Mouse (Mus musculus) right cerebral cortex, postnatal 36 days (tissue): ENCODE measurements around the gene Zfand2a.

Experiments used
- DNase-seq, 2 experiments: peaks; one replicate each; pipeline ENCODE4 v3.0.0; 2022; ENCODE audit warnings: low spot score in 2 of 2, mixed read lengths in 1 of 2

The Zfand2a gene

DNA sequence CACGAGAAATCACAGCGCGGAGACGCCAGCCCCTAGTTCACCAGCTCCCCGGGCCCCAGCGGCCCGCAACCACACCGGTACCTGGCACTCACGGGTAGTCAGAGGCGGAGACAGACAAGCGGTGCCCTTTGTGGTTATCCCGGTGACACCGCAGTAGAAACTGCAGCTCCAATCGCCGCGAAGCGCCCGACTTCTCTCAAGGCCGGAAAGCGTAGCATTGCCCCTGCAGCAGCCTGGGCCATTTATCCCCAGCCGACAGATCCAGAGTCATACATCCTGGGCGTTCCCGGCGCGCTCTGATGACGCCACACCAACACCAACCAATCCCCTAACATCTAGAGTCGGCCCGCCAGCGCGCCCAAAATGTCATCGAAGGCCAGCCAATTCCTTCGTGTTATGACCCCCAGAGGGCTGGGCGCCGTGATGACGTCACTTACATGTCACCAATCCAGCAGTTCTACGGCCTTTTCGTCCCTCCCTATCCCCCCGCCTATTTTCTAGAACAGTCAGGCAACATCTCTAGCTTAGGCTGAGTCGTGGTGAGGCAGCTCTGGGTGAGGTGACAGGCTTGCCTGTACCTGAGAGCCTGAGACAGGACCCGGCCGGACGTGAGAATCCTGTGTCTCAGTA is at the start of gene Zfand2a:
Gene Zfand2a, minus strand, starts transcription at position 365 of the 630 bp plus-strand sequence.
- peak; percentile 100 for DNase-seq

DNA sequence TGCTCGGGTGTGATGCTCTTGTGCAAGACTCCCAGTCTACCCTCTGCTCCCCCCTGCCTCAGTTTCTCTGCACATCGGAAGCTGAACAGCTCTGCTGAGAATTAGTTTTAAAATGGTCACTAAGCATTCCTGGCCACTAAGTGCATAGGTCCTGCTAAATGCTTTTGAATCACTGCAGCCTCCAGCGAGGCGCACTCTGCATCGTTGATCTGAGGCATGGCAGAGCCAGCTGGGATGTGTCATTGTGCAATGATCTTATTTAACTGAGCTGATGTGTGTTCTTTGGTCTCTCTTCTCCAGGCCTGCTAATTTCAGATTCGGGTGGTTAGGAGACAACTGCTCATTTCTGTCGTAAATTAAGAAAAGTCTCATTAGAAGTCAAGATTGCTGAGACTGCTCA is 44.5 kb upstream of the Zfand2a start:
- no peak for DNase-seq

- DNase-seq, result no peak
Measured at GRCm38 (mm10) chr5:139521987-139522386, 37.6 kb upstream of the Zfand2a start.

- DNase-seq, result peak in 1 of 2 experiments; percentile 29
Measured at GRCm38 (mm10) chr5:139520069-139520834, 35.9 kb upstream of the Zfand2a start.

DNA sequence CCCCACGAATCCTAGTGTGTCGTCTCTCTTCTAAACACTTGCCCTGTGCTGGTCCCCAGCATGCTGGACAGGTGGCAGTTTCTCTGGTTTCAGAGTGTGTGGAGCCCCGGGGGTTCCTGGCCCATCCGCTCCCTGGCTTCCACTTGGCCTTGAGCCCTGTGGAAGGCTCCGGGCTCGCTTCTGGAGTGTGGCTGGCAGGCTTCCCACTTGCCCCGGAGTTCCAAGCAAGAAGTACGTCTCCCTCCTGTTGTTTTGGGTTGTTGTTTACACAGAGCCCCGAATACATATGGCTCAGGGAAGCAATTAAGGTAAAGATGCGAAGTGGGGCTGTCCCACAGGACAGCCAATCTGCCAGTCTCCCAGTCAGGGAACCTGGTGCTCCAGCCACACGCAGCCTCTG is 31.9 kb upstream of the Zfand2a start:
- DNase-seq, result no peak

DNA sequence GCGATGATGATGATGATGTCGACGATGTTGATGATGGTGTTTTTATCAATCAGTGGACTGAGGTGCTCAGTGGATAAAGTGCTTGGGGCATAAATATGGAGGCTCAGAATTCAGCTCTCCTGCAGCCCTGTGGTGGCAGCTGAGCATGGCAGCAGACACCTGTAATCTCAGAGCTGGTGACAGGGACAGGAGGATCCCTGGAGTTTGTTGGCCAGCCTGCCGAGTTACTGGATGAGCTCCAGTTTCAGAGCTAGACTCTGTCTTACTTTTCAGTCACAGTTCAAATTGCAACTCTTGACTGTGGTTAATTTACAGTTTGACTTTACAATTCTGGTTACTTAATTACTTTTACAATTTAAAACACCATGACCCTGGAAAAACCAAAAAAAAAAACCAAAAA is 27.9 kb upstream of the Zfand2a start:
- DNase-seq, result no peak

GRCm38 (mm10) chr5:139510682-139511366 is 26.5 kb upstream of the Zfand2a start:
- no peak for DNase-seq

DNA sequence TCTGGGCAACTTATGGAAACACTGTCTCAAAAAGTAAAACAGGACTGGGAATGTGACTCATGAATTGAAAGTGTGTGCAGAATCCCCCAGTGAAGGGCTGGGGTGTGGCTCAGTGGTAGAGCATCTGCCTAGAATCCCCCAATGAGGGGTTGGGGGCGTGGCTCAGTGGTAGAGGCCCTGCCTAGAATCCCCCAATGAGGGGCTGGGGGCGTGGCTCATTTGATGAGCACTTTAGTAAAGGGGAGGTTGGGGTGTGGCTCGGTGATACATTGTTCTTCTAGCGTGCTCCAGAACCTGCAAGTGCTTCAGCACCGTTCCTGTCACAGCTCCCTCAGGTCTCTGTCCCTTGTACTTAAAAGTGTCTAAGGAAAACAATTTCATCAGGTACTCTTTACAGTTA is 21.9 kb upstream of the Zfand2a start:
- DNase-seq, result no peak

DNA sequence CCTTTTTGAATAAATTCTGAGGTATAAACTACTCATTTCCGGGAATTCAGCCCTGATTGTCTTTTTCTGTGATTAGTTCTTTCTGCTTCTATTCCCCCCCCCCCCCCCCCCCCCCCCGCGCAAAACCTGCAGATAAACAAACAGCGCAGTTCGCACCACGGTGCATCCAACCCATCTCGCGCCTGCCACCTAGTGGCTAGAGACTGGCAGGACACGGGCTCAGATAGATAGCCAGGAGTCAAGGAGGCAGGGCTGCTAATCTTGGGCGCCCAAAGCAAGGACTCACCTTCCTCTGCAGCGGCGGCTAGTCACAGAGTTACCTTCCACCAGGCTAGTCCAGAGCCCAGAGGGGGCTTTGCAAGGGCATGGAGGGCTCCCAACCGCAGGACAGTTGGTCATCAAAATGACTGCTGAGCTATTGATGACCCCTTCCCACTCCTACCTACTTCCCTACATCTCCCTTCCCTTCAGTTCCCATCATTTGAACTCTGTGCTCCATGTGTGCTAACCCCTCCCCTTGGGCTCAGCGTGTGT is 20.8 kb upstream of the Zfand2a start:
- peak; percentile 49 to 59 for DNase-seq

DNA sequence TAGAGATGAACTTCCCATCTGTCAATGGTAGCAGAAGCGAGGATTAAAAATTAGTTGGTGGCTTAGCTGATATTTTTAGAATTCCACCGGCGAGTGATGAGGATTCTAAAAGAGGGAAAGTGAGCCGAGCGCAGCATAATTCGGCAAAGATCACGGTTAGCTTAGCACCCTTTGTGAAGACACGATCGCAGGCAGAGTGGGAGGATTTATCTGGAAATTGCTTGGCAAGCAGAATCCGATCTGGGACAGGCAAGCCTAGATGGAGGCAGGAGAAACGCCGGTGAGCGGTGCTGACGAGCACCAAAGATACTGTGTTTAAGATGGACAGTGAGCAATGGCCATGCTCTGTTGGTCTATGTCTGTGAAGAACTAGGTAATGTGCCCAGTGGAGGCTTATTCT is 17.9 kb upstream of the Zfand2a start:
- DNase-seq, result peak in 1 of 2 experiments; percentile 44

GRCm38 (mm10) chr5:139498791-139499190 is 14.4 kb upstream of the Zfand2a start:
- no peak for DNase-seq

DNA sequence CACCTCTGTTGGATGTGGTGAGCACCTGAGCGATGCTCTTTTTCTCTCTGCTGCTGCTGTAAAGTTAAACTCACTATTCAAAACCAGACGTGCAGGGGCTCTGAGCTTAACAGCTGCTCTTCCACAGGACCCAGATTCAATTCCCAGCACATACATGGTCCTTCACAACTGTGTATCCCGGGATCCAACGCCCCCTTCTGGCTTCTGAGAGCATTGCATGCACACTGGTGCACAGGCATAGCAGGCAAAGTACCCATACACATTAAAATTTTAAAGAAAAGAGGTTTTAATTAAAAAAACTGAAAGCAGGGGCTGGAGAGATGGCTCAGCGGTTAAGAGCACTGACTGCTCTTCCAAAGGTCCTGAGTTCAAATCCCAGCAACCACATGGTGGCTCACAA is 12.6 kb upstream of the Zfand2a start:
- DNase-seq, result no peak

DNA sequence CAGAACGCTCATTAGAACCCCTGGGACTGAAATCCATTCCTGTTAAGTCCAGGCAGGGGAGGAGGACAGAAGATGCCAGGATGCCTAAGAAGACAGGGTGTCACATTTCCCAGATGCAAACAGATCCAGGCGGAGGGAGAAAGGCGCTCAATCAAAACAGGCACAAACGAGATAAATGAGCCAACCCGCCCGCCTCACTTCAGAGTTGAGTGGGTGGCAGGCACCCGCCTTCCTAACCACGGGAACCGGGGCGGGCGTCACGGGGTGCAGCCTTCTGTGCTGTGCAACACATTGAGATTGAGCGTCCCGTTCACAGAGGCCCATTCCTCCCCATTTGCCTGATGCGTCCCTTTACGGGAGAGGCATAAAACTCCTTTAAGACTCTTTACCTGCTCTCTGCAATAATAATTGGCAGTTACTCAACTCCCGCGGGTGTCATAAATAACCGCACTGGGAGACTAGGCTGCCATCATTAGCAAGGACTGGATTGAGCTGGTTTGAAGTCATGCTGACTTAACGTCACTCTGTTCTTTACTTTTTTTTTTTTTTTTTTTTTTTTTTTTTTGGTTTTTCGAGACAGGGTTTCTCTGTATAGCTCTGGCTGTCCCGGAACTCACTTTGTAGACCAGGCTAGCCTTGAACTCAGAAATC is 10.8 kb upstream of the Zfand2a start:
- DNase-seq, result peak; percentile 17 to 29

GRCm38 (mm10) chr5:139493690-139494089 is 9.3 kb upstream of the Zfand2a start:
- DNase-seq, result no peak

DNA sequence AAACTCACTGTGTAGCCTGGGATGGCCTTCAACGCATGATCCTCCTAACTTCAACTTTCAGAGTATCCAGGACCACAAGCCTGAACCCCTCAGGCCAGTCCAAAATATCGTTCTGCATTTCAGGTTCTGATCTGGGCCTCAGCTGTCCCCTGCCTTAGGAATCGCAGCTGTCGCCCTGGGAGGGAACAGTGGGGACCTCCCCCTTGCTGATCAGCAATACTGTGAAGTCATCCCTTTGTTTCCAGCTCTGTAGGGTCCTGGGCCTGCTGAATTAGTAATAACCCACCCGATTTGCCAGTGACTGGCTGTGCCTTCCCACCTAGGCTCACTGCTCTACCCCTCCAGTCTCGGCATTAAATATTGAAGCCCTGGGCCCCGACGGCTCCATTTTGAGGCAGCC is 7.0 kb upstream of the Zfand2a start:
- no peak for DNase-seq

GRCm38 (mm10) chr5:139490131-139490530 is 5.8 kb upstream of the Zfand2a start:
- DNase-seq, result no peak

DNA sequence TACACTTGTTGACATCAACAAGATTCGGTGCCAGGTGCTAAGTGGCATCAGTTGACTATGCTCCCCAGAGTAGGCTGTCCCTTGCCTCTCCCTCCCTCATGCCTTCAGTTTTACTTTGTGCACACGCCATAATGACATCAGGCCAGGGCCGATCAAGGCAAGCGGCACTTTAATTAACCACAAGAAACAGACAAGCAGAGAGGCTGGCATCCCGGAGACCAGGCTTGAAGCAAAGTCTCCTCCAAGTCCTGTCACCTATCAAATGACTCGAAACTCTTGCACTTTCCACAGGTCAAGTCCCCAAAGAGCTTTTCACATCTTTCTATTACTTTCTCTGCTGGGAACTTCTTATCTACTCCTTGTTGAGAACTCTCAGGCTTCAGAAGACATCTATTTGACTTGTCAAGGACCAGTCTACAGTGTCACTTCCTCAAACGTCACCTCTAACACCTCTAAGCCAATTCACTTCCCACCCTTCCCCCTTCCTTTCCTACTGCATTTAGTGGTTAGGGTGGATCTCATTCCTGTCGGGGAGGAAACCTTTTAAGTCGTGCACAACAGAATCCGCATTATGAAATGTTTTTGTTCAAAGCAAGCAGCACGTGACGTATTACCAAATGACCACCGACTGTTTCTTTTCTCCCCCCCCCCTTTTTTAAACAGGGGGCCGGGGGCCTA is 1.0 kb downstream of the Zfand2a start:
- DNase-seq, result no peak

GRCm38 (mm10) chr5:139480406-139480805 is 3.9 kb downstream of the Zfand2a start:
- no peak for DNase-seq

- no peak for DNase-seq
Measured at GRCm38 (mm10) chr5:139479088-139479487, 5.3 kb downstream of the Zfand2a start.

- peak; percentile 45 to 51 for DNase-seq
Measured at GRCm38 (mm10) chr5:139474741-139475140, 9.6 kb downstream of the Zfand2a start.

DNA sequence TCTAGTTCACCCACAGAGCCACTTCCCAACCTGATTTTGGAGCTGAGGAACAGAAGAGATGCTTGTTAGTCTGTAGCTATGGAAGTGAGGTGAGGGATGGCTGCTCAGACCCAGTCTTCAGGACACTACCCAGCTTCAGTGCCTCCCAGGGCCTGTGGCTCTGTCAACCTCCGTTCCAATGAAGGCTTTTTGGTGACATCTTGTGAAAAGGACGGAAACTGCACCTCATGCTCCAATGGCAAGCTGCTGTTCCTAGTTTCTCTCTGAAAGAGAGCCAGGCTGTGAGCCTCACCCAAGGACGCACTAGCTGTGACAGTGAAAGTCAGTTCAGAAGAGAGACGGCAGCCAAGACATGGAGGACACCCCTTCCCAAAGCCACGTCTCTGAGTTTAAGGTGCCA is 16.4 kb downstream of the Zfand2a start:
- no peak for DNase-seq
